Mouse (Mus musculus): ENCODE measurements around the gene Gm438. TPM values are rescaled to one million over a fixed set of nuclear protein-coding genes. Genes with fewer than 3 reads are reported as not detected.

Gm438 gene
- total and polyA plus RNA-seq, 3 experiments = not detected

- Histone ChIP-seq H3K4me3 (replicated peaks in 1 of 3; ENCODE audit: low read depth in 2 of 3, low read length in 2 of 3, poor library complexity in 1 of 3) (no peak overlapping the region), H3K27me3 (replicated peaks) (peaks cover 51% of the 10 kb centered on the region), H3K4me1 (ENCODE audit: control insufficient read depth in 1 of 2, insufficient read depth in 2 of 2) (no peaks in the 10 kb centered on the region), H3K27ac (ENCODE audit: insufficient read depth, low read depth) (no peak overlapping the region), H3K36me3 (replicated peaks in 1 of 2; ENCODE audit: control insufficient read depth in 1 of 2, insufficient read depth in 1 of 2, low read length in 1 of 2) (no peaks in the 10 kb centered on the region), H3K9me3 (replicated peaks; ENCODE audit: low read length) (no peaks in the 10 kb centered on the region), H3K4me2 (ENCODE audit: insufficient read depth, low read depth, poor library complexity, severe bottlenecking) (no peak overlapping the region), H3K9ac (ENCODE audit: insufficient read depth, low read depth) (no peak overlapping the region), H3K79me2 (replicated peaks; ENCODE audit: control insufficient read depth, extremely low read depth, insufficient read depth, poor library complexity, severe bottlenecking) (no peaks in the 10 kb centered on the region)
- in situ Hi-C loops (cut with MboI; ENCODE audit: low pct_ligation_motif_present, low pct_unique_long_range_greater_than_20kb, low sequenced_read_pairs) = no loop called here
- dilution Hi-C loops (cut with MboI; ENCODE audit: extremely low pct_ligation_motif_present, extremely low pct_unique_long_range_greater_than_20kb, low sequenced_read_pairs) = no loop called here
- DNase-seq (ENCODE audit: extremely low read depth) = no peak
- TF ChIP-seq ZMIZ1 (IDR thresholded peaks at IDR 0.05; ENCODE audit: low read depth, low read length) = no peak
- no peak for TF ChIP-seq SMC3 (IDR thresholded peaks at IDR 0.05; ENCODE audit: low read depth, low read length)
- no peak for TF ChIP-seq EP300 (IDR thresholded peaks at IDR 0.05; ENCODE audit: low read length)
- TF ChIP-seq SIN3A (IDR thresholded peaks at IDR 0.05; ENCODE audit: low read length) = no peak
- TF ChIP-seq JUND (conservative IDR thresholded peaks at IDR 0.05; ENCODE audit: low read depth, low read length) = no peak
- no peak for TF ChIP-seq CTCF (conservative IDR thresholded peaks at IDR 0.05 in 1 of 2, IDR thresholded peaks at IDR 0.05 in 1 of 2; ENCODE audit: low read depth in 2 of 2, low read length in 2 of 2)
- TF ChIP-seq IRF4 (IDR thresholded peaks at IDR 0.05; ENCODE audit: low read depth, low read length) = no peak
- TF ChIP-seq GABPA (IDR thresholded peaks at IDR 0.05; ENCODE audit: insufficient replicate concordance, low read depth, low read length) = no peak
- no peak for TF ChIP-seq HCFC1 (IDR thresholded peaks at IDR 0.05; ENCODE audit: low read depth, low read length)
- no peak for TF ChIP-seq MAFK (IDR thresholded peaks at IDR 0.05; ENCODE audit: insufficient replicate concordance, low read length)
- no peak for TF ChIP-seq ELF1 (IDR thresholded peaks at IDR 0.05; ENCODE audit: low read depth, low read length)
- no peak for TF ChIP-seq POLR2AphosphoS2 (IDR thresholded peaks at IDR 0.05; ENCODE audit: low read depth, low read length)
- TF ChIP-seq MYC (IDR thresholded peaks at IDR 0.05; ENCODE audit: low read depth, low read length) = no peak
Measured at GRCm38 (mm10) chr4:144803633-144804032, 17.2 kb upstream of the Gm438 start.

- in situ Hi-C loops (cut with MboI; ENCODE audit: low pct_ligation_motif_present, low pct_unique_long_range_greater_than_20kb, low sequenced_read_pairs) = no loop called here
- Histone ChIP-seq H3K27me3 (replicated peaks) (peaks cover 65% of the 10 kb centered on the region), H3K9me3 (replicated peaks; ENCODE audit: low read length) (no peaks in the 10 kb centered on the region), H3K79me2 (replicated peaks; ENCODE audit: control insufficient read depth, extremely low read depth, insufficient read depth, poor library complexity, severe bottlenecking) (no peaks in the 10 kb centered on the region), H3K4me3 (replicated peaks in 1 of 3; ENCODE audit: low read depth in 2 of 3, low read length in 2 of 3, poor library complexity in 1 of 3) (no peak overlapping the region), H3K4me2 (ENCODE audit: insufficient read depth, low read depth, poor library complexity, severe bottlenecking) (no peak overlapping the region), H3K27ac (ENCODE audit: insufficient read depth, low read depth) (no peak overlapping the region), H3K36me3 (replicated peaks in 1 of 2; ENCODE audit: control insufficient read depth in 1 of 2, insufficient read depth in 1 of 2, low read length in 1 of 2) (no peaks in the 10 kb centered on the region), H3K4me1 (ENCODE audit: control insufficient read depth in 1 of 2, insufficient read depth in 2 of 2) (no peaks in the 10 kb centered on the region), H3K9ac (ENCODE audit: insufficient read depth, low read depth) (no peak overlapping the region)
- TF ChIP-seq NELFE (IDR thresholded peaks at IDR 0.05; ENCODE audit: low read depth, low read length) (no peak), ZC3H11A (IDR thresholded peaks at IDR 0.05; ENCODE audit: low read depth, low read length) (no peak), BHLHE40 (IDR thresholded peaks at IDR 0.05; ENCODE audit: low read depth, low read length) (no peak), MXI1 (IDR thresholded peaks at IDR 0.05; ENCODE audit: low read depth, low read length) (no peak), MYC (IDR thresholded peaks at IDR 0.05; ENCODE audit: low read depth, low read length) (no peak), NRF1 (IDR thresholded peaks at IDR 0.05; ENCODE audit: low read depth, low read length) (no peak), MAZ (IDR thresholded peaks at IDR 0.05; ENCODE audit: low read depth, low read length) (no peak), CTCF (conservative IDR thresholded peaks at IDR 0.05 in 1 of 2, IDR thresholded peaks at IDR 0.05 in 1 of 2; ENCODE audit: low read depth in 2 of 2, low read length in 2 of 2) (no peak), IRF4 (IDR thresholded peaks at IDR 0.05; ENCODE audit: low read depth, low read length) (no peak)
- DNase-seq (ENCODE audit: extremely low read depth) = no peak
- dilution Hi-C loops (cut with MboI; ENCODE audit: extremely low pct_ligation_motif_present, extremely low pct_unique_long_range_greater_than_20kb, low sequenced_read_pairs) = no loop called here
Measured at GRCm38 (mm10) chr4:144790141-144790540, 3.8 kb upstream of the Gm438 start.

All from CH12.LX (cell line).